Mouse (Mus musculus) stomach, postnatal 0 days (tissue): ENCODE measurements around the gene Ttll12. TPM values are rescaled to one million over a fixed set of nuclear protein-coding genes. Genes with fewer than 3 reads are reported as not detected.
A peak's percentile ranks its signal among the peaks of the same experiment; 100 is the strongest.

Source experiments
- ATAC-seq: fragments of 200-750 bp; cut with Nextera tagmentation; 2 replicates; pipeline ENCODE4 v1.8.0; 2017; ENCODE audit not compliant: low FRiP score, low TSS enrichment
- DNase-seq: peaks from one replicate; pipeline ENCODE4 v3.0.0-alpha.2; 2016; ENCODE audit warnings: low spot score
- H3K27ac ChIP-seq: fragments of 300-500 bp; sonication (generic); replicated peaks from 2 replicates; pipeline ENCODE4 v1.5.1; 2014; ENCODE audit warnings: mild to moderate bottlenecking, control low read depth
- H3K27me3 ChIP-seq: fragments of 300-500 bp; sonication (generic); 2 replicates; pipeline ENCODE4 v1.6.1; 2014; ENCODE audit warnings: low read length; ENCODE audit not compliant: control insufficient read depth, insufficient read depth
- H3K36me3 ChIP-seq: fragments of 300-500 bp; sonication (generic); 2 replicates; pipeline ENCODE4 v1.6.1; 2014; ENCODE audit warnings: low read length, mixed read lengths; ENCODE audit not compliant: control insufficient read depth, insufficient read depth
- H3K4me1 ChIP-seq: fragments of 300-500 bp; sonication (generic); replicated peaks from 2 replicates; pipeline ENCODE4 v1.6.1; 2014; ENCODE audit warnings: antibody characterized with exemption; ENCODE audit not compliant: control insufficient read depth, insufficient read depth
- H3K4me2 ChIP-seq: fragments of 300-500 bp; sonication (generic); replicated peaks from 2 replicates; pipeline ENCODE4 v1.6.1; 2014; ENCODE audit warnings: low read depth, mild to moderate bottlenecking, control low read depth, moderate library complexity
- H3K4me3 ChIP-seq: fragments of 300-500 bp; sonication (generic); 2 replicates; pipeline ENCODE4 v1.5.1; 2014; ENCODE audit warnings: low read depth, low read length, control low read depth
- H3K9ac ChIP-seq: fragments of 300-500 bp; sonication (generic); 2 replicates; pipeline ENCODE4 v1.6.1; 2014; ENCODE audit warnings: mild to moderate bottlenecking, low read length, control low read depth, mixed read lengths
- H3K9me3 ChIP-seq: fragments of 300-500 bp; sonication (generic); 2 replicates; pipeline ENCODE4 v1.6.1; 2016; ENCODE audit warnings: low read length; ENCODE audit not compliant: control insufficient read depth
- CTCF ChIP-seq: IDR thresholded peaks from 2 replicates; pipeline ENCODE4 v1.5.1; 2016; ENCODE audit warnings: antibody characterized with exemption, low read depth, mild to moderate bottlenecking, moderate library complexity
- EP300 ChIP-seq: optimal IDR thresholded peaks from 2 replicates; pipeline ENCODE3; 2016; ENCODE audit warnings: antibody characterized with exemption
- WGBS: fragments of 180-500 bp; shearing (Covaris S2); extraction: QIAGEN DNeasy Blood & Tissue Kit; methylation state at CpG from one replicate; pipeline ENCODE4 v1.1.7; 2014; 5-methylcytosine and 5-hydroxymethylcytosine counted together
- polyA plus RNA-seq: library from polyadenylated mRNA; unstranded; fragments of >200 nt; fragmentation: Nextera tagmentation; extraction: Ambion mirVana; gene quantifications from 2 replicates; pipeline ENCODE4 v1.2.1, GENCODE M21; 2015

Gene Ttll12
- polyA plus RNA-seq, 1 experiment from 2014 or later = 17.3 TPM

DNA sequence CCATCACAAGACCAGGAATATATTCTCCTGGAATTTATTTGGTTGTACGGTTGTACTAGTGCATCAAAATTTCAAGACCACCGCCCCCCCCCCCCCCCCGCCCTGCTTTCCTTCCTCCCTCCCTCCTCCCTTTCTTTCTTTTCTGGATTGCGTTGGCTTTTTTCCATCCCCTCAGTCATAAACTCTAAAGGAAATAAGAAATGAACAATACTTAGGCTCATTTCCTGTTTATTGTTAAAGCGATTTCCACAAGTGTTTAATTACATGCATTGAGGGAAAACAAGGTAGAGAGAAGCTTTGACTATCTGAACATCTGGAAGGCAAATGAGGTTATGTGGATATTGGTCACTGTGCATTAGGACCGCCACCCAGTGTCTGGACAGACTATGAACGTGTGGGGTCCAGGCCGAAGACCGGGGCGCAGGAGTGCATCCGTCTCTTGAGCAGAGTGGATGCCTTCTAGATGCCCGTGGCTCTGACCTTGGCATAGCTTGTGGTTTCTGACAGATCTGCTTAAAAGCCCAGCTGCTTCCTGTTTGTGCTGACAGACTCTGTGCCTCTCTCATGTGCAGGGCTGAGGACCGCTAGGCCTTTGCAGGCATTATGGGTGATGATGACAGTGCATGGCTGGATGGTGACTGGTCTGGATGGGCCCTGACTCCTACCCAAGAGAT lies 7.6 kb upstream of the Ttll12 start:
- H3K4me3 ChIP-seq = no peak overlapping the region
- no peak overlapping the region for H3K4me2 ChIP-seq
- H3K9me3 ChIP-seq = no peaks in the 10 kb centered on the region
- 58% methylated on average over 13 of the region's 13 CpGs for WGBS
- no peaks in the 10 kb centered on the region for H3K27me3 ChIP-seq
- H3K9ac ChIP-seq = no peak overlapping the region
- DNase-seq = no peak
- peak; percentile 21; the same call in 1 of the 2 replicates for ATAC-seq
- H3K4me1 ChIP-seq = no peaks in the 10 kb centered on the region
- H3K36me3 ChIP-seq = no peaks in the 10 kb centered on the region
- no peak for TF ChIP-seq CTCF
- TF ChIP-seq EP300 = no peak
- no peak overlapping the region for H3K27ac ChIP-seq

DNA sequence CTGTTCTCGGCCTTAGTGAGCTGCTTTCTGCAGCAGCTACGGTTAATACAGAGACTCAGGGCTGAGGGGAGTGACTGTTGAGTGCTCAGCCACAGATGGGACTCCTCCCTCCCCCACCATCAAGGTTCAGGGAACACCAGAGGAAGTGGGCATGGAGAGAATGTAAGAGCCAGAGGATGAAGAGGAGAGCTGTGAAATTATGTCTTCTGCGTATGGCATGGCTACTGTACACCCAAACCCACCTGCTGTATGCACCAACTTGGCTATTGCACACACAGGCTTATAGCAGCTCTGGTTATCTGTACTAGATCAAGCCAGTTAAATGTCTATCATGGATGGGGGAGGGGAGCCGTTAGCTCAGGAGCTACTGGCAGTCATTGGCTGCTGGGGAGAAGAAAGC lies 6.2 kb upstream of the Ttll12 start:
- H3K27me3 ChIP-seq = no peaks in the 10 kb centered on the region
- H3K9ac ChIP-seq = no peak overlapping the region
- ATAC-seq = no peak
- H3K27ac ChIP-seq = no peak overlapping the region
- H3K4me1 ChIP-seq = no peaks in the 10 kb centered on the region
- no peaks in the 10 kb centered on the region for H3K9me3 ChIP-seq
- TF ChIP-seq CTCF (no peak), EP300 (no peak)
- DNase-seq = no peak
- no peak overlapping the region for H3K4me2 ChIP-seq
- H3K4me3 ChIP-seq = no peak overlapping the region
- H3K36me3 ChIP-seq = no peaks in the 10 kb centered on the region
- 81% methylated on average over 4 of the region's 4 CpGs for WGBS

DNA sequence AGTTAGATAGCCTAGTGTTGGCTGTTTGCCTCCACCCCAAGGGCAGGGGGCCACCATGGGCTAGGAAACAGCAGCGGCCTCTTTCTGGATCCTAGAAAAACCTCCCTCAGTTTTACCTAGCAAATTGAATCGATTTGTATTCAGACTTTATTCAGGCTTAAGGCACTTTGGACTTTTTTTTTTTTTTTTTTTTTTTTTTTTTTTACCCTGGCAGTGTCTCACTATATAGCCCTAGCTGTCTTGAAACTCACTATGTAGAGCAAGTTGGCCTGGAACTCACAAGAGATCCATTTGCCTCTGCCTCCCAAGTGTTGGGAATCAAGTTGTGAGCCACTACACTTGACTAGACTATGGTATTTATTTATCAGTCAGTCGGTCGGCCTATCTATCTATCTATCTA lies 1.9 kb upstream of the Ttll12 start:
- no peak overlapping the region for H3K27ac ChIP-seq
- peaks cover 6% of the 10 kb centered on the region; the same call in 1 of the 2 replicates for H3K4me1 ChIP-seq
- no peak overlapping the region for H3K9ac ChIP-seq
- H3K36me3 ChIP-seq = no peaks in the 10 kb centered on the region
- H3K4me2 ChIP-seq = no peak overlapping the region
- no peak for ATAC-seq
- no peaks in the 10 kb centered on the region for H3K27me3 ChIP-seq
- DNase-seq = no peak
- 80% methylated on average over 4 of the region's 4 CpGs for WGBS
- no peak overlapping the region for H3K4me3 ChIP-seq
- no peaks in the 10 kb centered on the region for H3K9me3 ChIP-seq
- TF ChIP-seq CTCF (no peak), EP300 (no peak)

DNA sequence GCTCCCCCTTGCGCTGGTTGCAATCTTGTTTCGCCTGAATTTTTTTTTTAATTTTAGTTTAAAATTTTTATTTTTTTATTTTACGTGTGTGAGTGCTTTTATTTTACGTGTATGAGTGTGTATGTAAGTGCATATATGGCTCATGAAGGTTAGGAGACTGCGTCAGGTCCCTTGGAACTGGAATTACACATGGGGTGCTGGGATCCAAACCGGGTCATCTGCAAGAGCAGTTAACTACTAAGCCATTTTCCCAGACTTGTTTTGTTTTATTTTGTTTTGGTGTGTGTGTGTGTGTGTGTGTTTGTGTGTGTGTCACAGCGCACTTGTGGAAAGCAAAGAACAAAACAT lies 381 bp upstream of the Ttll12 start:
- peak overlapping the region; percentile 84 for H3K4me2 ChIP-seq
- peaks cover 6% of the 10 kb centered on the region; the same call in 1 of the 2 replicates for H3K4me1 ChIP-seq
- no peak for DNase-seq
- peak overlapping the region; percentile 72 for H3K9ac ChIP-seq
- no peaks in the 10 kb centered on the region for H3K27me3 ChIP-seq
- 32% methylated on average over 7 of the region's 7 CpGs for WGBS
- no peaks in the 10 kb centered on the region for H3K9me3 ChIP-seq
- TF ChIP-seq EP300 (no peak), CTCF (no peak)
- H3K4me3 ChIP-seq = peak overlapping the region; percentile 58
- H3K36me3 ChIP-seq = no peaks in the 10 kb centered on the region
- no peak for ATAC-seq
- H3K27ac ChIP-seq = no peak overlapping the region

DNA sequence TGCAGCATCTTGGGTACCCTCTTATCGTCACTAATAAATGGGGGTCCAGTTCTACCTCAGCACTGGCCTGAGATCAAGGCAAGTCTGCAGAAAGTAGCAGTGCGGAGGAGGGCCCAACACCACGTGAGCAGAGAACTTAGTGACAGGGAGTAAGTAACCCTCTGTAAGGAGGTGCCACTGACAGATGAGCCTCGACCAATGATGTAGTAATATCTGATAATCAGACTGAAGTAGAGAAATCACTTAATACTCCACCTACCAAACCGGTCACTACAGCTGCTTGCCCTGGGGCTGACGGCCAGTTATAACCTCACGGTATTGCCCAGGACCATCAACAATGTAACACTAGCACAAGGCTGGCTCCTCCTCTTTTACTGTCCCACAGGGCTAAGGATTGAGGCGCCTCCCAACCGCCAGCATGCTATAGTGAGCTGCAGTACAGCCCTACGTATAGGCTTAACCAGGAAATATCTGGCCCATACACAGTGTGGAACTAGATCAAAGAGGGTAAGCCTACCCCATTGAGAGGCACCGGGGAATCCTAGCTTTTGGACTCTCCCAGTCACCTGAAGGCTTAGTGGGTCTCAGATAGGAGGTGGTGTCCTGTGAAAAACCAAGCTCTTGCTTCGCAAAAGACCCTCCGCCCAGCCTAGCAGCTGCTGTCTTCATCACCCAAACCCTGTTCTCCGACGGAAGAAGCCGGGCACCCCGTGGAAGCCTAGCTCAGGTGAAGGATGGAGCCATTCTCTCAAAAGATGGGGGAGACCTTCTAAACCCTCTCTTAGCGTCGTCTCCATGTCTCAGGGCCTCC lies 1.1 kb downstream of the Ttll12 start:
- TF ChIP-seq EP300 (no peak), CTCF (no peak)
- peak overlapping the region; percentile 72 for H3K9ac ChIP-seq
- no peaks in the 10 kb centered on the region for H3K27me3 ChIP-seq
- no peaks in the 10 kb centered on the region for H3K36me3 ChIP-seq
- peak overlapping the region; percentile 58 for H3K4me3 ChIP-seq
- peak; percentile 63 for DNase-seq
- H3K27ac ChIP-seq = peak overlapping the region; percentile 78
- WGBS = 8% methylated on average over 19 of the region's 19 CpGs
- H3K4me1 ChIP-seq = peaks cover 6% of the 10 kb centered on the region; the same call in 1 of the 2 replicates
- H3K9me3 ChIP-seq = no peaks in the 10 kb centered on the region
- peak overlapping the region; percentile 84 for H3K4me2 ChIP-seq
- ATAC-seq = peak; percentile 76

DNA sequence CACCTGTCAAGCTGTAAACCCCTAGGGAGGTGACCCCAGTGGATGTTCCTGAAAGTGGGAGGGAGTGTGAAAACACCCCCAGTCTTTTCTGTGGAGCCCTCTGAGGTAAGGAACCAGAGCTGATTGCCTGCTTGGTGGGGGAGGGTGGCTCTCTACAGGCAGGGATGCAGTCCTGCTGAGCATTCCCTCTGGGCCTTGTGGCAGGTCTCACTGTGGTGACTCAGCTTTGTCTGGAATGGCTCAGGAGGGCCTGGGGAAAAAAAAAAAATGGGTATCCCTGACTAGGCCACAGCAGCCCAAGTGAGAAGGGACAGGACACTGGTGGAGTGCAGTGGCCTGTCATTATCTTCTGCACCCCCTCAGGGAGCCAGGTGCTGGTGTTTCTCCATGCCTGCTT lies 1.8 kb downstream of the Ttll12 start:
- TF ChIP-seq EP300 (no peak), CTCF (no peak)
- peak overlapping the region; percentile 84 for H3K4me2 ChIP-seq
- peaks cover 6% of the 10 kb centered on the region; the same call in 1 of the 2 replicates for H3K4me1 ChIP-seq
- DNase-seq = peak; percentile 55
- H3K27ac ChIP-seq = peak overlapping the region; percentile 78
- H3K36me3 ChIP-seq = no peaks in the 10 kb centered on the region
- peak; percentile 44; the same call in 1 of the 2 replicates for ATAC-seq
- no peaks in the 10 kb centered on the region for H3K9me3 ChIP-seq
- no peaks in the 10 kb centered on the region for H3K27me3 ChIP-seq
- no peak overlapping the region for H3K4me3 ChIP-seq
- peak overlapping the region; percentile 43; the same call in 1 of the 2 replicates for H3K9ac ChIP-seq
